In genomic region chr10:26890269-26890955, GRCm38 (mm10) we compare ENCODE assay signal across 8 mouse cellular contexts.
DNase-seq lines count a peak whose midpoint lies in the region; ATAC-seq and TF ChIP-seq lines count a peak whose summit lies in the region.

No protein-coding gene starts in this region.

- 9% methylated on average over 4 of the region's 4 CpGs for WGBS in embryonic facial prominence, embryonic 10.5 days
- WGBS in kidney, embryonic 14.5 days = 8% methylated on average over 4 of the region's 4 CpGs
- WGBS in liver, embryonic 14.5 days (ENCODE audit: insufficient replicate concordance) = 7% methylated on average over 4 of the region's 4 CpGs
- 4% methylated on average over 4 of the region's 4 CpGs for WGBS in neural tube, embryonic 13.5 days

- peak; percentile 88 for ATAC-seq in kidney, embryonic 14.5 days (ENCODE audit: low FRiP score, low TSS enrichment)
- ATAC-seq in liver, embryonic 14.5 days (ENCODE audit: insufficient read depth) = no peak
- ATAC-seq in neural tube, embryonic 13.5 days (ENCODE audit: low read depth) = peak; percentile 87

- peak; percentile 84 for DNase-seq in CD4-positive, CD25-positive, alpha-beta regulatory T cell, adult 2 months (ENCODE audit: low read depth, low spot score)
- DNase-seq in adrenal gland, adult 2 months = peak; percentile 60
- DNase-seq in embryonic facial prominence, embryonic 10.5 days (ENCODE audit: low spot score) = peak; percentile 63
- peak; percentile 26 to 53 for DNase-seq in heart, adult 9 months (ENCODE audit: low spot score in 2 of 2)
- peak; percentile 9 to 17 (median 13) for DNase-seq in liver, embryonic 14.5 days (ENCODE audit: low read depth in 3 of 3, low spot score in 3 of 3)
- peak; percentile 32 for DNase-seq in telencephalon, adult 2 months (ENCODE audit: low read depth, low spot score)

- no peaks in the 10 kb centered on the region for H3K27me3 ChIP-seq in embryonic facial prominence, embryonic 10.5 days (replicated peaks; ENCODE audit: low read depth, poor library complexity, severe bottlenecking)
- no peaks in the 10 kb centered on the region for H3K27me3 ChIP-seq in kidney, embryonic 14.5 days (ENCODE audit: control insufficient read depth, insufficient read depth, low read length)
- no peaks in the 10 kb centered on the region for H3K27me3 ChIP-seq in liver, embryonic 14.5 days (ENCODE audit: control insufficient read depth, insufficient read depth, low read length)
- H3K27me3 ChIP-seq in neural tube, embryonic 13.5 days = no peaks in the 10 kb centered on the region

- H3K36me3 ChIP-seq in embryonic facial prominence, embryonic 10.5 days (replicated peaks) = no peaks in the 10 kb centered on the region
- H3K36me3 ChIP-seq in kidney, embryonic 14.5 days (ENCODE audit: control insufficient read depth, insufficient read depth, low read length) = no peaks in the 10 kb centered on the region
- H3K36me3 ChIP-seq in liver, embryonic 14.5 days (replicated peaks; ENCODE audit: control insufficient read depth, insufficient read depth, low read depth) = no peaks in the 10 kb centered on the region
- H3K36me3 ChIP-seq in neural tube, embryonic 13.5 days = no peaks in the 10 kb centered on the region

- H3K9ac ChIP-seq in kidney, embryonic 14.5 days (ENCODE audit: low read depth, low read length) = no peak overlapping the region
- H3K9ac ChIP-seq in liver, embryonic 14.5 days (replicated peaks) = no peak overlapping the region
- no peak overlapping the region for H3K9ac ChIP-seq in neural tube, embryonic 13.5 days

- no peaks in the 10 kb centered on the region for H3K9me3 ChIP-seq in embryonic facial prominence, embryonic 10.5 days
- H3K9me3 ChIP-seq in kidney, embryonic 14.5 days (ENCODE audit: control insufficient read depth, low read length) = no peaks in the 10 kb centered on the region
- no peaks in the 10 kb centered on the region for H3K9me3 ChIP-seq in liver, embryonic 14.5 days (ENCODE audit: control insufficient read depth, low read length)
- no peaks in the 10 kb centered on the region for H3K9me3 ChIP-seq in neural tube, embryonic 13.5 days

- no peak overlapping the region for H3K4me2 ChIP-seq in kidney, embryonic 14.5 days (replicated peaks; ENCODE audit: low read depth, low read length)
- no peak overlapping the region for H3K4me2 ChIP-seq in liver, embryonic 14.5 days (ENCODE audit: low read depth)
- H3K4me2 ChIP-seq in neural tube, embryonic 13.5 days = no peak overlapping the region

- no peak overlapping the region for H3K4me3 ChIP-seq in embryonic facial prominence, embryonic 10.5 days
- no peak overlapping the region for H3K4me3 ChIP-seq in kidney, embryonic 14.5 days (ENCODE audit: low read length)
- H3K4me3 ChIP-seq in liver, embryonic 14.5 days (ENCODE audit: insufficient read depth in 1 of 2, low read depth in 2 of 2, low read length in 2 of 2) = no peak overlapping the region
- H3K4me3 ChIP-seq in neural tube, embryonic 13.5 days = no peak overlapping the region

- H3K4me1 ChIP-seq in embryonic facial prominence, embryonic 10.5 days = peaks cover 4% of the 10 kb centered on the region
- no peaks in the 10 kb centered on the region for H3K4me1 ChIP-seq in kidney, embryonic 14.5 days (ENCODE audit: control insufficient read depth, insufficient read depth, low read length)
- H3K4me1 ChIP-seq in liver, embryonic 14.5 days (replicated peaks; ENCODE audit: control insufficient read depth in 2 of 2, insufficient read depth in 2 of 2, low read length in 1 of 2) = no peaks in the 10 kb centered on the region
- H3K4me1 ChIP-seq in neural tube, embryonic 13.5 days (replicated peaks) = no peaks in the 10 kb centered on the region; the same call in 1 of the 2 replicates

- 0 out of 2 replicates have a peak overlapping the region, but pooled peaks have one; percentile 20 for H3K27ac ChIP-seq in embryonic facial prominence, embryonic 10.5 days (replicated peaks)
- no peak overlapping the region for H3K27ac ChIP-seq in kidney, embryonic 14.5 days (ENCODE audit: low read depth, low read length)
- no peak overlapping the region for H3K27ac ChIP-seq in liver, embryonic 14.5 days
- H3K27ac ChIP-seq in neural tube, embryonic 13.5 days (replicated peaks) = no peak overlapping the region

- TF ChIP-seq CTCF in liver, embryonic 14.5 days (IDR thresholded peaks at IDR 0.05; ENCODE audit: low read depth) = peak; percentile 74

- no peak for TF ChIP-seq EP300 in liver, embryonic 14.5 days (IDR thresholded peaks at IDR 0.05; ENCODE audit: low read depth)

Comparison
In these comparisons a context has a peak if more than half of its experiments do, and no peak if none do; other contexts are left out.
1. DNase-seq: peak in every context shown above with its lines; median percentile 84 in CD4-positive, CD25-positive, alpha-beta regulatory T cell, adult 2 months; 63 in embryonic facial prominence, embryonic 10.5 days; 60 in adrenal gland, adult 2 months; 40 in heart, adult 9 months; 32 in telencephalon, adult 2 months; 13 in liver, embryonic 14.5 days.